8 mouse cellular contexts compared by ENCODE assay signal in genomic region chr1:134235391-134235921, GRCm38 (mm10). TPM values are rescaled to one million over a fixed set of nuclear protein-coding genes. Genes with fewer than 3 reads are reported as not detected.
A peak's percentile ranks its signal among the peaks of the same experiment; 100 is the strongest.
DNase-seq lines count a peak whose midpoint lies in the region; ATAC-seq lines count a peak whose summit lies in the region.

Gene Adora1 (minus strand): TSS chr1:134235431.

- H3K27ac ChIP-seq in forebrain, embryonic 13.5 days = no peak within 1 kb of the TSS
- H3K27ac ChIP-seq in intestine, embryonic 16.5 days (ENCODE audit: low read length) = no peak within 1 kb of the TSS
- no peak within 1 kb of the TSS for H3K27ac ChIP-seq in midbrain, embryonic 14.5 days (replicated peaks; ENCODE audit: low read depth, low read length)

- DNase-seq in frontal cortex, postnatal 25 days (ENCODE audit: low spot score in 2 of 2) = no peak
- DNase-seq in MN1 (ENCODE audit: low spot score) = peak; percentile 36
- DNase-seq in midbrain, embryonic 14.5 days = peak; percentile 64
- DNase-seq in c-Kit-positive CD71-positive TER-119-positive erythroid progenitor cells, embryonic 14.5 days (ENCODE audit: low spot score) = no peak
- no peak for DNase-seq in ovary, postnatal 14 days (ENCODE audit: low spot score)

- H3K9me3 ChIP-seq in forebrain, embryonic 13.5 days (replicated peaks) = no peaks in the 10 kb centered on the region
- H3K9me3 ChIP-seq in intestine, embryonic 16.5 days (ENCODE audit: control insufficient read depth, low read length) = no peaks in the 10 kb centered on the region
- H3K9me3 ChIP-seq in midbrain, embryonic 14.5 days (ENCODE audit: control insufficient read depth, low read length) = no peaks in the 10 kb centered on the region

- H3K4me2 ChIP-seq in forebrain, embryonic 13.5 days = peak within 1 kb of the TSS; percentile 78
- peak within 1 kb of the TSS; percentile 85 for H3K4me2 ChIP-seq in intestine, embryonic 16.5 days (ENCODE audit: low read depth, low read length)
- H3K4me2 ChIP-seq in midbrain, embryonic 14.5 days (ENCODE audit: low read length) = peak within 1 kb of the TSS; percentile 79

- H3K9ac ChIP-seq in forebrain, embryonic 13.5 days = peak within 1 kb of the TSS; percentile 58
- peak within 1 kb of the TSS; percentile 62 for H3K9ac ChIP-seq in intestine, embryonic 16.5 days (ENCODE audit: low read depth, low read length)
- peak within 1 kb of the TSS; percentile 62 for H3K9ac ChIP-seq in midbrain, embryonic 14.5 days (replicated peaks; ENCODE audit: low read length)

- H3K4me3 ChIP-seq in forebrain, embryonic 13.5 days = peak within 1 kb of the TSS; percentile 44
- peak within 1 kb of the TSS; percentile 50 for H3K4me3 ChIP-seq in intestine, embryonic 16.5 days (ENCODE audit: low read length)
- peak within 1 kb of the TSS; percentile 44 for H3K4me3 ChIP-seq in midbrain, embryonic 14.5 days (replicated peaks; ENCODE audit: low read depth, low read length)

- H3K27me3 ChIP-seq in forebrain, embryonic 13.5 days = peaks cover 55% of the 10 kb centered on the region
- peaks cover 28% of the 10 kb centered on the region for H3K27me3 ChIP-seq in intestine, embryonic 16.5 days (replicated peaks; ENCODE audit: control insufficient read depth, insufficient read depth, low read length)
- H3K27me3 ChIP-seq in midbrain, embryonic 14.5 days (ENCODE audit: control insufficient read depth, insufficient read depth, low read length) = peaks cover 21% of the 10 kb centered on the region

- ATAC-seq in frontal cortex, adult (ENCODE audit: low TSS enrichment) = peak; percentile 19; the same call in 1 of the 2 replicates
- ATAC-seq in forebrain, embryonic 13.5 days = peak; percentile 44
- ATAC-seq in intestine, embryonic 16.5 days = no peak
- peak; percentile 7; the same call in 1 of the 2 replicates for ATAC-seq in midbrain, embryonic 14.5 days (ENCODE audit: low FRiP score, low TSS enrichment)

- peaks cover 35% of the 10 kb centered on the region for H3K4me1 ChIP-seq in forebrain, embryonic 13.5 days
- H3K4me1 ChIP-seq in intestine, embryonic 16.5 days (ENCODE audit: control insufficient read depth, insufficient read depth, low read length) = peaks cover 23% of the 10 kb centered on the region
- H3K4me1 ChIP-seq in midbrain, embryonic 14.5 days (ENCODE audit: control insufficient read depth, insufficient read depth, low read length) = peaks cover 8% of the 10 kb centered on the region; the same call in 1 of the 2 replicates

- 1% methylated on average over 34 of the region's 37 CpGs for WGBS in forebrain, embryonic 13.5 days
- WGBS in intestine, embryonic 16.5 days = 1% methylated on average over 33 of the region's 37 CpGs
- under 1% methylated on average over 37 of the region's 37 CpGs for WGBS in midbrain, embryonic 14.5 days

- no peaks in the 10 kb centered on the region for H3K36me3 ChIP-seq in forebrain, embryonic 13.5 days (ENCODE audit: poor library complexity, severe bottlenecking)
- no peaks in the 10 kb centered on the region for H3K36me3 ChIP-seq in intestine, embryonic 16.5 days (ENCODE audit: control insufficient read depth, insufficient read depth, low read length)
- H3K36me3 ChIP-seq in midbrain, embryonic 14.5 days (ENCODE audit: control insufficient read depth, insufficient read depth, low read length) = no peaks in the 10 kb centered on the region

RNA-seq across cellular contexts. Expression of gene Adora1, which starts in this region (rescaled TPM):
- polyA plus RNA-seq in forebrain, embryonic 13.5 days (2015; fragmentation: Nextera tagmentation; extraction: Ambion mirVana) = 3.3 and 4.6 TPM in 2 replicates
- polyA plus RNA-seq in intestine, embryonic 16.5 days (2015; fragmentation: Nextera tagmentation; extraction: Ambion mirVana) = 6.8 and 8.2 TPM in 2 replicates
- 7.3 and 10.6 TPM in 2 replicates for polyA plus RNA-seq in midbrain, embryonic 14.5 days (2014; fragmentation: Nextera tagmentation; extraction: Ambion mirVana)

Comparison
In these comparisons a context has a peak if more than half of its experiments do, and no peak if none do; other contexts are left out.
1. DNase-seq: peak in MN1 (single experiment) and midbrain, embryonic 14.5 days (single experiment); none in frontal cortex, postnatal 25 days (0 of 2), c-Kit-positive CD71-positive TER-119-positive erythroid progenitor cells, embryonic 14.5 days (single experiment) and ovary, postnatal 14 days (single experiment).
2. Peak in every context shown above with its lines, with median percentiles within 50 percentile points of each other: H3K4me2 ChIP-seq, H3K4me3 ChIP-seq and H3K9ac ChIP-seq.